Mouse (Mus musculus): Measurements from ENCODE around the gene Tmem182.

DNA sequence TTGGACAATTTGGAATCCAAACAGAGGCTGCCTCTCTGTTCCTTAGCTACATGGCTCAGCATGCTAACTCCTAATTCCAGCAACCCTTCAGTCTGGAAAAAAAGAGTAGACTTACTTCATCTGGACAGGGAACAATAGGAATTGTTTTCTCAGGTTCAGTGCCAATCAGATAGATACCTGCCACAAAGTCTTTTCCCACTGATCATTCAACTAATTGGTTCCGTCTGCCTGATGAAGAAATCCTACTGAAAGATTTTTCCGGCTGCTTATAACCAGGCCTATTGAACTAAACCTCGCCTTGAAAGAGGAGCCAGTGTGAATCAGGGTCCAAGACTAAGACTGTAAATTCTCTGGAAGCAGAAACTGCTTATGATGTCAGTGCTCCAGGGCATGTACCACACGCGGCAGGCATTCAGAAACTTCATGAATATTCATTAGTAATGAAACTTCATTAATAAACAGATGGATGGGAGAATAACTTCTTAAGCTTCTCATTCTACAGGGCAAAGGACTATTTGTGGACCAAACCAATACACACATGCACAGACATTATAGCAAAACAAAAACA is 15.7 kb upstream of the Tmem182 start:
- TF ChIP-seq CTCF (IDR thresholded peaks at IDR 0.05; ENCODE audit: low read depth, low read length): no peak
- TF ChIP-seq POLR2A (IDR thresholded peaks at IDR 0.05; ENCODE audit: extremely low read depth, insufficient read depth, low read length): no peak

All from liver, adult 2 months (tissue).